Mouse (Mus musculus) forelimb bud, embryonic 11.5 days (tissue): ENCODE results near the gene Olfr380.

ENCODE experiments used
- DNase-seq: peaks from one replicate; pipeline ENCODE4 v3.0.0-alpha.2; 2012; ENCODE audit warnings: low read depth, low spot score

The Olfr380 gene

GRCm38 (mm10) chr11:73457408-73457807, at the start of gene Olfr380:
TSS of gene Olfr380 (minus strand) at chr11:73457508.
- no peak for DNase-seq

- no peak for DNase-seq
Observed at GRCm38 (mm10) chr11:73491503-73491902, 34.2 kb upstream of the Olfr380 start, which contains the start of gene Olfr381. TSS of gene Olfr381 (minus strand) at chr11:73491603.

GRCm38 (mm10) chr11:73428377-73428776, 28.9 kb downstream of the Olfr380 start, which contains the start of gene Olfr378:
TSS of gene Olfr378 (minus strand) at chr11:73428477.
- no peak for DNase-seq
